Mouse (Mus musculus): ENCODE data around the gene Adh6b. TPM values are rescaled to one million over a fixed set of nuclear protein-coding genes. Genes with fewer than 3 reads are reported as not detected.

Gene Adh6b
- polyA plus RNA-seq, 1 experiment from 2014 or later = not detected

Other genes starting within 250 kb of the Adh6b start
- 11.8 and 13.6 TPM in 2 replicates for gene Trmt10a, start 198.3 kb upstream of the Adh6b start, polyA plus RNA-seq (2014; fragmentation: Nextera tagmentation; extraction: Ambion mirVana)
- 45.3 and 58.6 TPM in 2 replicates for gene Mttp, start 196.8 kb upstream of the Adh6b start, polyA plus RNA-seq (2014; fragmentation: Nextera tagmentation; extraction: Ambion mirVana)
- gene 4930579F01Rik, start 147.9 kb upstream of the Adh6b start, polyA plus RNA-seq (2014; fragmentation: Nextera tagmentation; extraction: Ambion mirVana) = 0.30 TPM in 1 of 2 replicates, not detected in the other
- gene Adh7, start 124.0 kb upstream of the Adh6b start, polyA plus RNA-seq (2014; fragmentation: Nextera tagmentation; extraction: Ambion mirVana) = not detected in 2 replicates
- gene Adh1, start 80.8 kb upstream of the Adh6b start, polyA plus RNA-seq (2014; fragmentation: Nextera tagmentation; extraction: Ambion mirVana) = 14.9 and 22.9 TPM in 2 replicates
- 0.31 TPM in 2 replicates for gene Adh6a, start 28.5 kb upstream of the Adh6b start, polyA plus RNA-seq (2014; fragmentation: Nextera tagmentation; extraction: Ambion mirVana)
- gene Adh4, start 73.7 kb downstream of the Adh6b start, polyA plus RNA-seq (2014; fragmentation: Nextera tagmentation; extraction: Ambion mirVana) = not detected in 2 replicates
- 207 and 228 TPM in 2 replicates for gene Adh5, start 101.3 kb downstream of the Adh6b start, polyA plus RNA-seq (2014; fragmentation: Nextera tagmentation; extraction: Ambion mirVana)
- 63.5 and 63.8 TPM in 2 replicates for gene Metap1, start 147.7 kb downstream of the Adh6b start, polyA plus RNA-seq (2014; fragmentation: Nextera tagmentation; extraction: Ambion mirVana)
- 345 and 370 TPM in 2 replicates for gene Eif4e, start 184.4 kb downstream of the Adh6b start, polyA plus RNA-seq (2014; fragmentation: Nextera tagmentation; extraction: Ambion mirVana)

Data from intestine, embryonic 14.5 days (tissue).